Mouse (Mus musculus): ENCODE data around the gene Fbxo39. TPM values are rescaled to one million over a fixed set of nuclear protein-coding genes. Genes with fewer than 3 reads are reported as not detected.

The Fbxo39 gene
- polyA plus RNA-seq, 1 experiment, result not detected

GRCm38 (mm10) chr11:72367934-72368674, 53.9 kb downstream of the Fbxo39 start:
- DNase-seq (ENCODE audit: low read depth), result peak; percentile 28
- TF ChIP-seq POLR2A (IDR thresholded peaks at IDR 0.05; ENCODE audit: borderline replicate concordance, extremely low read depth, insufficient read depth, insufficient read length, poor library complexity, severe bottlenecking), result no peak
- TF ChIP-seq CTCF (IDR thresholded peaks at IDR 0.05; ENCODE audit: borderline replicate concordance, extremely low read depth, insufficient read depth, insufficient read length), result no peak

Other genes starting within 250 kb of the Fbxo39 start
- 8.2 and 13.0 TPM in 2 replicates for gene Pitpnm3, start 178.7 kb upstream of the Fbxo39 start, polyA plus RNA-seq (2012; rRNA removed)
- gene Gm43951, start 107.6 kb upstream of the Fbxo39 start, polyA plus RNA-seq (2012; rRNA removed), result 3.2 and 6.6 TPM in 2 replicates
- gene 4933427D14Rik, start 107.0 kb upstream of the Fbxo39 start, polyA plus RNA-seq (2012; rRNA removed), result 28.2 and 31.3 TPM in 2 replicates
- 66.5 and 78.4 TPM in 2 replicates for gene Txndc17, start 106.9 kb upstream of the Fbxo39 start, polyA plus RNA-seq (2012; rRNA removed)
- 33.8 and 52.6 TPM in 2 replicates for gene Med31, start 98.9 kb upstream of the Fbxo39 start, polyA plus RNA-seq (2012; rRNA removed)
- 0.93 and 2.8 TPM in 2 replicates for gene Slc13a5, start 47.2 kb upstream of the Fbxo39 start, polyA plus RNA-seq (2012; rRNA removed)
- 0.62 and 1.4 TPM in 2 replicates for gene Xaf1, start 12.8 kb upstream of the Fbxo39 start, polyA plus RNA-seq (2012; rRNA removed)
- gene Tekt1, start 48.0 kb downstream of the Fbxo39 start, polyA plus RNA-seq (2012; rRNA removed), result 2.7 and 4.1 TPM in 2 replicates
- 2.1 and 3.4 TPM in 2 replicates for gene Smtnl2, start 97.3 kb downstream of the Fbxo39 start, polyA plus RNA-seq (2012; rRNA removed)
- gene Ggt6, start 121.1 kb downstream of the Fbxo39 start, polyA plus RNA-seq (2012; rRNA removed), result 0.12 and 0.35 TPM in 2 replicates
- gene Mybbp1a, start 126.9 kb downstream of the Fbxo39 start, polyA plus RNA-seq (2012; rRNA removed), result 67.9 and 74.7 TPM in 2 replicates
- gene Spns2, start 175.5 kb downstream of the Fbxo39 start, polyA plus RNA-seq (2012; rRNA removed), result 46.0 and 49.0 TPM in 2 replicates
- gene Spns3, start 236.1 kb downstream of the Fbxo39 start, polyA plus RNA-seq (2012; rRNA removed), result 0.08 and 0.19 TPM in 2 replicates

Data from brain, embryonic 14.5 days (tissue).